Mouse (Mus musculus) left cerebral cortex, postnatal 4 days (tissue): Measurements from ENCODE around the gene Pdik1l. TPM values are rescaled to one million over a fixed set of nuclear protein-coding genes. Genes with fewer than 3 reads are reported as not detected.
A peak's percentile ranks its signal among the peaks of the same experiment; 100 is the strongest.

ENCODE experiments used
- DNase-seq: peaks from one replicate; pipeline ENCODE4 v3.0.0-alpha.2; 2022
- intact Hi-C: fragments of 180-260 bp; cut with DNase I; formaldehyde crosslinking; loops from one replicate; pipeline ENCODE4 v1.15.1; 2025
- total RNA-seq, 2 experiments: library from RNA; stranded (reverse); gene quantifications; 2 replicates each; pipeline ENCODE4 v1.2.3; 2021

The Pdik1l gene
- total RNA-seq = 10 to 100 TPM; 36.9 to 39.7 TPM

DNA sequence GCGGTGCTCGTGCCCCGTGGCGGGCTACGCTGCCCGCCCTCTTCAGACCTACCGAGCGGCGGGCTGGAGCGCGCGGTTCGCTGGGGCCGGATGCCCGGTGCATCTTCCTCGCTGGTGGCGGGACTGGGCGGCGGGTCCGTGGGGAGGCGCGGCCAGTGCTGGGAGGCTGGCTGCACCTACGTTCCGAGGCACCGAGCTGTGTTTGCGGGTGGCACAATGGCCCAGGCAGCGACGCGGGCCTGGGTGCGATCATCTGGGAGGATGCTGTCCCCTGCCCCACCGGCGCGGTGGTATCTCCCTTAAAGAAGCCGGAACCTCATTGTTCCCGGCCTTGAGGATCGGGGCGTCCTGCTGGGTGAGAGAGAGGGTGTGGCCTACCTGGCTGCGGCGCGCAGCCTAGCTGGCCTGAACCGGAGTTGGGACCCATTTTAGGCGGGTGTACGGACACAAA is at the start of gene Pdik1l:
Gene Pdik1l, minus strand, starts transcription at position 321 of the 451 bp plus-strand sequence.
- DNase-seq = peak; percentile 85
- intact Hi-C loops = no loop called here

DNA sequence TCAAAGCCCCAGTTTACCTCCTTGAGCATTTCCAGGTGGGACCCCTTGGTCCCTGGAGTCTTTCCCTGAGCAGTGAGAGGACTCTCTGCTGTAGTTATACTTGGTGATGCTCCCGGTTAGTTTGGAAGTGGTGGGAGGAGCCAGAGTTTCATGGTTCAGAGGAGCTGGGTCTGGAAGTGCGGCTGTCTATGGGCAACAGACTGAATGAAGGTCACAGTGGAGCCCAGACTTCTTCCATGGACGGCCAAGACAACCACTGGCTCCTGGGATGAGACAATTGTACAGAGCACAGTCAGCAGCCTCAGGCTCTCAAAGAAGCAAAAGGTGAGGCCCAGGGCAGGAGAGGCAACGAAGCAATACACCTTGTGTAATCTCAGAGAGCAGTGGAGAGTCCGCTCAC is 42.6 kb upstream of the Pdik1l start:
- DNase-seq = no peak
- intact Hi-C loops = no loop called here

DNA sequence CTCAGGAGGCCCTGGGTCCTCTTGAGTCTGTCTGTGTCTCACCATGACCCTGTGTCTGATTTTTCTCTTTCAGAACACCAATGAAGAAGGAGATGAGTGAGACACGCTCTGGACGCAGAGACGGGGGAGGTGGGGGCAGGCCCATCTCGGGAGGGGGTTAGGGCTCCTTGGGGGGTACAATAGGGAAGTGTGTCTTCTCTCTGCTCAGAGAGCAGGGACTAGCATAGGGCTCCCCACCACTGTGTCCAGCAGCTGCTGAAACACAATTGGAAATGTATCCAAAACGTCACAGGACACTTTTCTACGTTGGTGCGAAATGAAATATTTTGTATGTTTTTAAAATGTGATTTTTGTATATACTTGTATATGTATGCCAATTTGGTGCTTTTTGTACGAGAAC is 41.1 kb upstream of the Pdik1l start:
- intact Hi-C loops = no loop called here
- no peak for DNase-seq

DNA sequence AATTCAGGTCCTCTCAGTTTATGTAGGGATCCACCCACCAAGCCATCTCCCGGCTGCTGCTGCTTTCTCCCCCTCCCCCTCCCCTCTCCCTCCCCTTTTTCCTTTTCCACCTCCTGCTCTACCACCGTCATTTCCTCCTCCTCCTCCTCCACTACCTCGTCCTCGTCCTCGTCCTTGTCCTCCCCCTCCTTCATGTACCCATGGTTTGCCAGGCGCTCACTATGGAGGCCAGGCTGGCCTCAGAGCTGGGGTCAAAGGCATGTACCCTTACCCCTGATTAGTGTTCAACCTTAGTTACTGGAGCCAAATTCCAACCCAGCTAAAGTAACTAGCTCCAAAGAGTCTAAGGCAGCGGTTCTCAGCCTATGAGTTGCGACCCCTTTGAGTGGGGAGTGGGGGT is 40.5 kb upstream of the Pdik1l start:
- DNase-seq = no peak
- intact Hi-C loops = no loop called here

DNA sequence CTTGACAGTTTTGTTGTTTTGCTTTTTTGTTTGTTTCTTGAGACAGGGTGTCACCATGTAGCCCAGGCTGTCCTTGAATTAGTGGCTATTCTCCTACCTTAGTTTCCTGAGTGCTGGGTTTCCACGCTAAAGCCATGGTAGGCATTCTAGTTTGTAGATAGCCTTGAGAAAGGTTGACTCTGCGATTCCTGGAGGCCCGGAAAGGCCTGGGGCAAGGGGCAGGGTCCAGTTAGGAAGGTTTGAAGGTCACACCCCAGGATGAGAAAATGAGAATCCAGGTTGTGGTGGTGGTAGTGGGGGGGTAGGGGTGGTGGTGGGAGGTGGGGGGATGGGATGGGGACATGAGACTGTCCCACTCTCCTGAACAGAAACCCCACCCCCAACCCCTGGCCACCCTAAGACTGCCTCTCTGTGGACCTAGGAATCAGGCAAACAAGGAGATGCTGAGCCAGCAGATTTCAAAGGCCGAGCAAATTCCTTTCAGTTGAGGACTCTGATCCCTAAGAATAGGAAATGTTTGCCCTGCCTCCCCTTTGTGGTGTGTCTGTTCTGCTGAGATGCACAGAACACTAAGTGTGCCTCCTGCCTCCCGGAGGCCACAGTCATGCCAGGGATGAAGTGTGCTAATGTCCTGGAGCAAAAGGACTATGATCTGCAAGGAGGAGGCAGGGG is 39.3 kb upstream of the Pdik1l start:
- DNase-seq = no peak
- intact Hi-C loops = no loop called here

DNA sequence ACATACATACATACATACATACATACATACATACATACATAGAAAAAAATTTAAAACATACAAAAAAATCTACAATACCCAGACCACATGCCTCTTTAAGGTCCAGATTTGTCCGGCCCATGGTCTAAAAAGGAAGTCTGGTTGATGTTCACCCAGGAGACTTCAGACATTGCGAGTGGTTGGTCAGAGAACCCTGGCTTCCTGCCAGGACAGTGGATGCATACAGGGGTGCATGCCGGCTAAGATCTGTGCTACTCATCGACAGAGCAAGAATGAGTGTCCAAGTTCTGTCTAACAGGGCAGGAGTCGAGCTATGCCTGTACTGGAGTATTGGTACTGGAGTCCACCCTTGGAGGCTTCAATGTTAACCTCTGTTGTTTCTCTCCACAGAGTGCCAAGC is 37.0 kb upstream of the Pdik1l start:
- intact Hi-C loops = no loop called here
- no peak for DNase-seq

DNA sequence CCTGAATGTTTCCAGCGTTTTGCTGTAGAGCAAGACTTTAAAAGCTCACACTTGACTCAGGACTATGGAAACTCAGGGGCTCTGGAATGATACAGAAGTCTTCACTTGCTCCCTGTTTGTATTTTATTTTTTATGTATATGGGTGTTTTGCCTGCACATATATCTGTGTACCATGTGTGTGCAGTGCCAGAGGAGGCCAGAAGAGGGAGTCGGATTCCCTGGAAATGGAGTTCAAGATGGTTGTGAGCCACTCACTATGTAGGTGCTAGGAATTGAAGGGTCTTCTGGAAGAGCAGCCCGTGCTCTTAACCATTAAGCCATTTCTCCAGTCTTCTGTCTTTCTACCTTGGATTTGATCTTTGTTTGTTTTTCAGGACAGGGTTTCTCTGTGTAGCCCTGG is 33.8 kb upstream of the Pdik1l start:
- DNase-seq = no peak
- intact Hi-C loops = no loop called here

DNA sequence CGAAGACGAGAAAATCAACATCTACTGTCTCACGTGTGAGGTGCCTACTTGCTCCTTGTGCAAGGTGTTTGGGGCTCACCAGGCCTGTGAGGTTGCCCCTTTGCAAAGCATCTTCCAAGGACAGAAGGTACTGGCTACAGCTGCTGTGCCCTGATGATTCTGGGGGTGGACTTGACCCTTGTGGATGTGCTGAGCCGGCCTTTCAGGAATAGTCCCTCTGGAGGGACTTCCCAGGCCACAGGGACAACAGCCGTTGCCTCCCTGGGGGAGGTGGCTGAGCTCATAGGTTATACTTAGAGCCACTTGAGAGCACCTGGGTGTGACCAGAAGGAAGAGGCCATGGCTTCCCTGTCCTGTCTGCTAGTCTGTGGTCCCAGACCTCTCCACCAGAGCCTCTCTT is 32.0 kb upstream of the Pdik1l start:
- no peak for DNase-seq
- intact Hi-C loops = no loop called here

DNA sequence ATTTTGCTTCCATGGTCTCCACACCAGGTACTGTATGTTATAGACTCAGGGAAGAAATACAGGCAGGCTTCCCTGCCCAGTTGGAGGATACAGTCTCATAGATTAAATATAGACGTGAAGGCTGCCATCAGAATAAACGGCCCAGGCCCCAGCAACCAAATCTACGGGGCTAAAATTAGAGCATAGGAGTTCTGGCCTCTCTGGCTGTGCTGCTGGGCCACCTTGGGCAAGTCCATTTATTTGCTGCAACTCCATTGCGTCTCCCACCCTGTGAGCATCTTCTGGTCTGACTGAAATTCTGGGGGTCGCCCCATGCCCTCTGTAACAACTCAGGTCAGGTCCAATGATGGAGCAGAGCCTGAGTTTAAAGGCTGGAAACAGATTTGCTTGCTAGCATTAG is 31.4 kb upstream of the Pdik1l start:
- no peak for DNase-seq
- intact Hi-C loops = no loop called here

DNA sequence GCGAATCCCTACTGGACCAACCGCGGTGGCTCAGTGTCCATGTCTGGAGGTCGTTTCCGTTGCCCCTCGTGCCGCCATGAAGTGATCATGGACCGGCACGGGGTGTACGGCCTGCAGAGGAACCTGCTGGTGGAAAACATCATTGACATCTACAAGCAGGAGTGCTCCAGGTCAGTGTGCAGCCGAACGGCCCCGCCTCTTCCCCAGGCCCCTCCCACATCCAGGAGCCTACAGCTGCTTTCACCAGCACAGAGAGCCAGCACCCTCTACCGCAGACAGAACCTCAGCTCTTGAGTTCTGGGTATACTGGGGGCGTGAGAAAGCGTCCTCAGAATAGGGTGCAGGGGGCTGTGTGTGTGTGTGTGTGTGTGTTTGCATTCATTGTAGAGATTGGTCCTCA is 28.7 kb upstream of the Pdik1l start:
- DNase-seq = no peak
- intact Hi-C loops = no loop called here

DNA sequence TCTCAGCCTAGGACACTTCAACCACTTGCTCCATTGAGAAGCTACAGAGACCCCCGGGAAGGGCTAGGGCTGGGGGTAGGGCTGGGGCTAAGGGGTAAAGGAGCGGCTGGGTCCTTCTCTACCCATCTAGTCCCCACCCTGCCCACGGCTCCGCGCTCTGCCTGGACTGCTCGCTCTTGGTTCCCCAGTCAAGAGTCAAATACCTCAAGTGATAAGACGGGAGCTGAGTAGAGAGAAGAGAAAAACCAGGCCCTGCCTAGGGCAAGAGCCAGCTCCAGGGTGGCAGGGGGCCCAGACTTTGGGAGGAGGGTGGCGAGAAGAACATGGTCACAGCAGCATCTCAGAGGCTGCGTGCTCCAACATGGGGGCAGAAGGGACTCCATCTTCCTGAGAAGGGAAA is 27.8 kb upstream of the Pdik1l start:
- intact Hi-C loops = no loop called here

DNA sequence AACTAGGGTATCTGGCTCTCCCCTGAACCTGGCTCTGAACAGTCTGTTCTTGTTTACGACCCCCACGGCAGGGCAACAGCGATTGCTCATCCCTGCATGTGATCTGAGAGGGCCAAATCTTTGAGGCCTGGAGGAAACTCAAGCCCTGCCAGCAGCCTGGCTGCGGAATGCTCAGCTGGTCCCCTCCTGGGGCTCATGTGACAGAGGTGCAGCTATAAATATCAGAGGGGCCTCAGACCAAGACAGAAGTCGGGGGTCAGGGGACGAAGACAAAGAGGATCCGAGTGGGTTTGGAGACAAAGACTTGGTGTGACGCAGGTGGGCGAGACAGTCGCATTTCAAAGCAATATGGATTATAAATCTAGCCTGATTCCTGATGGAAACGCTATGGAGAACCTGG is 27.2 kb upstream of the Pdik1l start, which contains the start of gene Trim63:
Gene Trim63, plus strand, starts transcription at position 245 of the 400 bp plus-strand sequence.
- intact Hi-C loops = no loop called here
- peak; percentile 24 for DNase-seq

More for the DNA sequence above, 27.8 kb upstream of the Pdik1l start:
- DNase-seq = no peak

DNA sequence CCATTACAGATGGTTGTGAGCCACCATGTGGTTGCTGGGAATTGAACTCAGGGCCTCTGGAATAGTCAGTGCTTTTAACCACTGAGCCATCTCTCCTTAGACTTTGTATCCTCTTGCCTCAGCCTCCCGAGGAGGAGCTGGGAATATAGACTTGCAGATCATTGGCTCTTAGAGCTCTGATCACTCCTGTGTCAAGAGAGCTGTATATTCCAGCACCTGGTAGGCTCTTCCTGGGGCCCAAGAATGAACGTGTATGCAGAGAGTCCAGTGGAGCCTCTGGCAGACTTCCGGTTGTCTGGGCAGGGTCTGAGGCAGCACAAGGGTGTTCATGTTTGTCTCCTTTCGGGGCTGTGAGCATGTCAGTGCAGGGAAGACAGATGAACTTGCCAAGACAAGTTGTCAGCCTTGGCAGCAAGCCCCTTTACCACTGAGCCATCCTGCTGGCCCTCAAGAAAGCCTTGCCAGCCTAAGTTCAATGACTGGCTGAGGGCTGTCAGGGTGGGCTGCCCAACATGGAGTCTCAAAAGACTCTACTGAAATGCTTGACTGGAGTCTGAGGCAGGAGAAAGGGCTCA is 26.5 kb upstream of the Pdik1l start:
- DNase-seq = peak; percentile 53
- intact Hi-C loops = no loop called here

DNA sequence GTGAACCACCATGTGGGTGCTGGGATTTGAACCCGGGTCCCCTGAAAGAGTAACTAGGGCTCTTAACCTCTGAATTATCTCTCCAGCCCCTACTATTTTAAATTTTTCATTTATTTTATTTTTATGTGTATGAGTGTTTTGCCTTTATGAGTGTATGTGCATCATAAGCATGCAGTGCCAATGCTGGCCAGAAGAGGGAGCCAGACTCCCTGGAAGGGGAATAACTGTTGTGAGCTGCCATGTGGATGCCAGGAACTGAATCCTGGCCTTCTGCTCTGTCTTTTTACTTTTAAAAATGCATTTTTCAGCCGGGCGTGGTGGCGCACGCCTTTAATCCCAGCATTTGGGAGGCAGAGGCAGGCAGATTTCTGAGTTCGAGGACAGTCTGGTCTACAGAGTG is 25.2 kb upstream of the Pdik1l start:
- DNase-seq = no peak
- intact Hi-C loops = no loop called here

DNA sequence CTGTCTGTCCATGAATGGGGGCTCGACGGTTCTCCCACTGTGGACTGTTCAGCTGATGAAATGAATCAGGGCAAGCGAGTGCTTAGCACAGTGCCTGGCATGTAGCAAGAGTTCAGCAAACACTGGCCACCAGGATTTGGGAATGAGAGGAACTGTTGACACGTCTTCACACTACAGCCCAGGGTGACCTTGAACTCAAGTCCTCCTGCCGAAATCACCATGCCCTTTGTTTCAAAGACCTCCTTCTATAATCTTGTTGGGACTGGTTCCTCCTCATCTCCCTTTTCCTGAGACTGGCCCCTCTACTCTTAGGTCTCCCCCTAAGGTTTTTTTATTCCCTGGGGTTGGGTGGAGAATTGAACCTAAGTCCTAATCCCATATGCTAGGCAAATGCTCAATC is 24.6 kb upstream of the Pdik1l start:
- intact Hi-C loops = no loop called here
- no peak for DNase-seq

DNA sequence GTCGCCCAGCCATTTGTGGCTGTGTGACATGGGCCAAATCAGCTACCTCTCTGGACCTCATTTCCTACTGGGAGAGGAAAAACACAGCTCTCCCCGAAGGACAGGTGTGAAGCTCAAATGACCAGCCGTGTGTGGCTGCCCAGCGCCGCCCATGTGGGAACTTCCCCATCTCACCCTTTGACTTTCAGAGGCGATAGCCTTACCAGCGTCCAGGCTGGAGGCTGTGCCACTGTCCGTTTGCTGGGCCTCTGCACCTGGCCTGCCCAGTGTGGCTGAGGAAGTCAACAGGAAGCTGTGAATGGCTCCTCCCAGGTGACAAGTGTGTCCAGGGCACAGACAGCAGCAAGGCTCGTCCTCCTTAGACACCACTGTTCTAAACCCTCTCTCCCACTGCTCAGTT is 24.1 kb upstream of the Pdik1l start:
- intact Hi-C loops = no loop called here
- DNase-seq = no peak

DNA sequence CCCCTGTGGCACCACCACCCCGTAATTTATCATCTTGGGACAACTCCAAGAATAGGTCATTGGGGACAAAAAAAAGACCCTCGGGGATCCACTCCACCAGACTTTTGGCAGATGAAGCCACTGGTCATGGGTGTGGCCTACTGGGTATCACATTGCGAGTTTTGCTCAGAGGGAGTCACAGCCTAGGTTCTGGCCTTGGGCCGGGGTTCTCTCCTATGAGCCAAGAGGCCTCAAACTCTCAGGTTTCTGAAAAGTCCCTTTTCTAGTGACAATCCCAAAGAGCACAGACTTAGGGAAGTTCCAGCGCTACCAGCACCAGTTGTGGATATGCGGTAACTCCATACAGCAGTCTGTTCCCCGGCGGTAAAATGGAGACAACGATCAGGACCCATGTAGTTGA is 23.0 kb upstream of the Pdik1l start:
- intact Hi-C loops = no loop called here
- no peak for DNase-seq

DNA sequence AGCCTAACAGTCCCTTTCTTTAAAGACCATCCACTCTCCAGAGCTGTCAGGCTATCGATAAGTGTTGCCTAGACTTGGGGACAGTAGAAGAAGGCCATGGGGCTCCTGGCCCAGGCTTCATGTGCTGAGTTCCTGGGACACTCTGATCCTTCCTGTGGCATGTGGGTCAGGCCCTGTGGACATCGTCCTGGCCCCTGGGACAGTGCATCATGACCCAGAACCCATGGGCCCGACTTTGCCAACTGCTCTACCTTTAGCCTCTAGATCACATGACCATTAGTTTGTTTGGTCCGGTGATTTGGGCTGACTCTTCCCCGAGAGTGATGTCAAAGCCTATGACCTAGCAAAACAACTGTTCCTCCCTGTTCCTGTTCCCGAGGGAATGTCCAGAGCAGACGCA is 22.4 kb upstream of the Pdik1l start:
- intact Hi-C loops = no loop called here
- no peak for DNase-seq

DNA sequence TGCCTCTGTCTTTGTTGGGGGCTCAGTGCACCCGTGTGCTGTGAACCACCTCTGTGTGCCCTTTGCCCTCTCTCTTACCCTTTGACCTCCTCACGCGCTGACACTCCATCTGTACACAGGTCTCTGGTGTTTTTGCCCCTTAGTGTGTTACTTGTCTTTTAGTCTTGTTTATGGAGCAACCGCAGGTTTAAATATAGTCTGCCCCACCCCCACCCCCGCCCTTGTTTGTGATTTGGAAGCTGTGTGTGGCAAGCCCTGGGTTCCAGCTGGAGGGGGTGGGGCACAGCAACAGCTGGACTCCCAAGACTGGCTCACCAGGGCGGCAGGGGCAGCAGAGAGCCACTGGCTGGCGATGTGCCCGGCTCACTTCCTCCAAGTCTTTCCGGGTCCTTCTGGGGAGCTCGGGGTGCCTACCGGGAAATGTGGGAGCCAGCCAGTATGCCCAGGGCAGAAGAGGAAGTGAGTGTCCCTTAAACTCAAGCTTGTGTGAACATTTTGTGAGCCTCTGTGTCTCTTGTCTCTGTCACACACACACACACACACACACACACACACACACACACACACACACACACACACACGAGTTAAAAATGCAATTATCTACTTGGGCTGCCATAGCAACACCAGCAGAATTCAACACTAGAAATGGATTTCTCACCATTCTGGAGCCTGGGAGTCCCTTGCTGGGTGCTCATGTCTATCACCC is 19.8 kb upstream of the Pdik1l start:
- intact Hi-C loops = no loop called here
- peak; percentile 66 for DNase-seq

DNA sequence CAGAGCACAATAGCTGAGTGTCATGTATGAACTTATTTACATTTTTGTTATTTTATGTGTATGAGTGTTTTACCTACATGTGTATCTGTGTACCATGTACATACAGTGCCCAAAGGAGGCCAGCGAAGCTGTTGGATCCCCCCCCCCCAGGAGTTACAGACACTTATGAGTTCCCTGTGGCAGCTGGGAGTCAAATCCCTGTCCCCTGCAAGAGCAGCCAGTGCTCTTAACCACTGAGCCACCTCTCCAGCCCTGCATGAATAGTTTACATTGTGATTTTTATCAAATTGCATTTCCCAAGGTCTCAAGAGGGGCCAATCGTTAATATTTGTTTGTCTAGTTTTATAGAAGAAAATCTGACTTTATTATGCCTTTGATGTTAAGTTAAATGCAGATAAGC is 19.3 kb upstream of the Pdik1l start:
- intact Hi-C loops = no loop called here

DNA sequence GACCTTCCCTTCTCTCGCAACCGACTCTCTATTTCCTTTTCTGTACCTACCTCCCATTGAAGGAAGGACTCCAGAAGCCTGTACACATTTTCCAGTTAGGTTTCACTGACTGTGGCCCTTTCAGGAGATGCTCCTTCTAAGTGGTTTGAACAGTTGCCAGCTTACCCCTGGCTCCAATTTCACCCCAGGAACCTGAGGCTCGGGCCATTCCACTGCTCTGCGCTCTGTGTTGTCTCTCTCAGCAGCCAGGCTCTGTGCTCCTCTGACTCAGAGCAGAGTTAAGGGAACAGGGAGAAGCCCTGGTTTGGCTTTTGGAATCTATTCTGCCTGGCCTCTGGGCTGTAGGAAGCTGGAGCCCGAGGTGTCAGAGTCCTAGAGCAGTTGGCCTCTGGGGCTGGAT is 14.4 kb upstream of the Pdik1l start:
- DNase-seq = no peak
- intact Hi-C loops = no loop called here

More for the DNA sequence above, 19.3 kb upstream of the Pdik1l start:
- DNase-seq = no peak

DNA sequence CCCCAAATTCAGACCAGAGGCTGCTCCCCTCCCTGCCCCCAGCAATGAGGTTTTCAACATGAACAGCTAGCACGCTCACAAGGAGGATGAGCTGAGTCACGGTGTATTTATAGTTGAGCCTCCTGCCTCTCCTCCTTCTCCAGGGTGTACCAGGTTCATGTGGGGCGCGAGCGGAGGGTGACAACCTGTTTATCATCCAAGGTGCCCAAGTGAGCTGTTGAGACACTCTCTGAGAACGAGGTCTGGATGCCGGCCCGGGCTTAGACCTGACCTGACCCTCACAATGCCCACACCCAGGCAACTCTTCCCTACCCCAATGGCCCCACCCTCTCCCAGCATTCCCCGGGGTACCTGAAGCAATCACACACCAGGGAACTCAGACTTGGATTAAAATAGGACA is 12.6 kb upstream of the Pdik1l start:
- intact Hi-C loops = no loop called here
- DNase-seq = no peak
